Mouse (Mus musculus) myocyte (in vitro differentiated cells): ENCODE results near the gene Necab3.

Experiments
- E2F4 ChIP-seq: IDR thresholded peaks from one replicate; pipeline ENCODE4 v1.6.1; 2011; ENCODE audit warnings: mild to moderate bottlenecking, control low read depth, moderate library complexity; ENCODE audit not compliant: insufficient read depth
- MAX ChIP-seq: IDR thresholded peaks from one replicate; pipeline ENCODE4 v1.6.1; 2011; ENCODE audit warnings: low read depth, mild to moderate bottlenecking, control low read depth
- POLR2A ChIP-seq: IDR thresholded peaks from one replicate; pipeline ENCODE4 v1.6.1; 2011; ENCODE audit warnings: low read depth, mild to moderate bottlenecking, control low read depth, moderate library complexity; ENCODE audit not compliant: insufficient read length

DNA sequence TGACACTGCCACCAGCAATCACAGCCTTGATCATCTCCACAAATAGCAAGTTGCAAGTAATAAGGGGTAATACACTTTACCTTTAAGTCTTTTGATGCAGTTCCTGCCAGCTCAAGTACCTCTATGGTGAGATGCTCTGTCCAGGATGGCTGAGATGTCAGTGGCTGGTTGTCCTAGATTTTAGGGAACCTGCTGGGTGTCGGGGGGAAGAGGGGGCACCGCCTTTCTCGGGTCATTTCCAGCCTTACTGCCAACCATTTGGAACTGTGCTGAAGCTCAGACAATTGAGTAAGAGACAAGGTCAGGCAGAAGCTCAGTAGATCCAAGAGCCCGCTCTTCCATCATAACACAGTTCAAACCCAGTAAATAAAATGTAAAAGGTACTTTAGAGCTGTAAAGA lies 63.7 kb downstream of the Necab3 start:
- TF ChIP-seq MAX (no peak), POLR2A (no peak), E2F4 (no peak)
